Mouse (Mus musculus) forebrain, embryonic 14.5 days (tissue): ENCODE results near the gene Ripor3. TPM values are rescaled to one million over a fixed set of nuclear protein-coding genes. Genes with fewer than 3 reads are reported as not detected.

ENCODE experiments used
- ATAC-seq: fragments of 200-750 bp; cut with Nextera tagmentation; 2 replicates; pipeline ENCODE4 v1.8.0; 2017; ENCODE audit warnings: mild to moderate bottlenecking, moderate library complexity
- DNase-seq: peaks from one replicate; pipeline ENCODE4 v3.0.0-alpha.2; 2015; ENCODE audit warnings: low spot score
- H3K27ac ChIP-seq: fragments of 300-500 bp; sonication (generic); 2 replicates; pipeline ENCODE4 v1.5.1; 2014; ENCODE audit warnings: low read depth, mild to moderate bottlenecking, control low read depth, low read length, moderate library complexity
- H3K27me3 ChIP-seq: fragments of 300-500 bp; sonication (generic); replicated peaks from 2 replicates; pipeline ENCODE4 v1.6.1; 2014; ENCODE audit warnings: low read length, control low read depth, mixed read lengths; ENCODE audit not compliant: control insufficient read depth, insufficient read depth
- H3K36me3 ChIP-seq: fragments of 300-500 bp; sonication (generic); 2 replicates; pipeline ENCODE4 v1.6.1; 2014; ENCODE audit warnings: low read length, control low read depth; ENCODE audit not compliant: control insufficient read depth, insufficient read depth
- H3K4me1 ChIP-seq: fragments of 300-500 bp; sonication (generic); 2 replicates; pipeline ENCODE4 v1.6.1; 2014; ENCODE audit warnings: antibody characterized with exemption, low read length, control low read depth; ENCODE audit not compliant: control insufficient read depth, insufficient read depth
- H3K4me2 ChIP-seq: fragments of 300-500 bp; sonication (generic); 2 replicates; pipeline ENCODE4 v1.6.1; 2014; ENCODE audit warnings: mild to moderate bottlenecking, control low read depth, low read length
- H3K4me3 ChIP-seq: fragments of 300-500 bp; sonication (generic); 2 replicates; pipeline ENCODE4 v1.5.1; 2014; ENCODE audit warnings: low read depth, low read length, control low read depth
- H3K9ac ChIP-seq: fragments of 300-500 bp; sonication (generic); 2 replicates; pipeline ENCODE4 v1.6.1; 2014; ENCODE audit warnings: mild to moderate bottlenecking, low read length, control low read depth, moderate library complexity
- H3K9me3 ChIP-seq: fragments of 300-500 bp; sonication (generic); replicated peaks from 2 replicates; pipeline ENCODE4 v1.6.1; 2016; ENCODE audit warnings: low read length, control low read depth, mixed read lengths; ENCODE audit not compliant: control insufficient read depth
- WGBS: fragments of 180-500 bp; shearing (Covaris S2); extraction: QIAGEN DNeasy Blood & Tissue Kit; methylation state at CpG from one replicate; pipeline ENCODE4 v1.1.7; 2014; 5-methylcytosine and 5-hydroxymethylcytosine counted together
- polyA plus RNA-seq: library from polyadenylated mRNA; unstranded; fragments of >200 nt; fragmentation: Nextera tagmentation; extraction: Ambion mirVana; gene quantifications from 2 replicates; pipeline ENCODE4 v1.2.1, GENCODE M21; 2014

Ripor3 gene
- polyA plus RNA-seq, 1 experiment from 2014 or later = 0.22 TPM

- H3K4me1 ChIP-seq = no peaks in the 10 kb centered on the region
- no peak for ATAC-seq
- WGBS = 72% methylated on average over 3 of the region's 3 CpGs
- no peaks in the 10 kb centered on the region for H3K36me3 ChIP-seq
- no peak overlapping the region for H3K9ac ChIP-seq
- no peak overlapping the region for H3K27ac ChIP-seq
- no peak for DNase-seq
- no peak overlapping the region for H3K4me3 ChIP-seq
- no peaks in the 10 kb centered on the region for H3K27me3 ChIP-seq
- no peak overlapping the region for H3K4me2 ChIP-seq
- H3K9me3 ChIP-seq = no peaks in the 10 kb centered on the region
Measured at GRCm38 (mm10) chr2:168023763-168024402, 13.5 kb upstream of the Ripor3 start.

GRCm38 (mm10) chr2:168019201-168019715 lies 8.8 kb upstream of the Ripor3 start:
- Histone ChIP-seq H3K4me3 (no peak overlapping the region), H3K4me2 (no peak overlapping the region), H3K36me3 (no peaks in the 10 kb centered on the region), H3K27ac (no peak overlapping the region), H3K9me3 (no peaks in the 10 kb centered on the region), H3K4me1 (no peaks in the 10 kb centered on the region), H3K9ac (no peak overlapping the region; the same call in 1 of the 2 replicates), H3K27me3 (no peaks in the 10 kb centered on the region)
- DNase-seq (peak; percentile 74), ATAC-seq (peak; percentile 48; the same call in 1 of the 2 replicates)
- 68% methylated on average over 9 of the region's 9 CpGs for WGBS

- ATAC-seq (no peak), DNase-seq (peak; percentile 66)
- no peaks in the 10 kb centered on the region for H3K36me3 ChIP-seq
- H3K9ac ChIP-seq = no peak overlapping the region
- 10% methylated on average over 5 of the region's 5 CpGs for WGBS
- H3K4me1 ChIP-seq = no peaks in the 10 kb centered on the region
- no peak overlapping the region for H3K27ac ChIP-seq
- H3K4me3 ChIP-seq = no peak overlapping the region
- H3K4me2 ChIP-seq = no peak overlapping the region
- no peaks in the 10 kb centered on the region for H3K9me3 ChIP-seq
- H3K27me3 ChIP-seq = no peaks in the 10 kb centered on the region
Measured at GRCm38 (mm10) chr2:168016951-168017391, 6.6 kb upstream of the Ripor3 start.

- no peaks in the 10 kb centered on the region for H3K36me3 ChIP-seq
- no peak for ATAC-seq
- no peak overlapping the region for H3K9ac ChIP-seq
- no peaks in the 10 kb centered on the region for H3K27me3 ChIP-seq
- no peak overlapping the region for H3K4me2 ChIP-seq
- no peaks in the 10 kb centered on the region for H3K4me1 ChIP-seq
- no peaks in the 10 kb centered on the region for H3K9me3 ChIP-seq
- DNase-seq = no peak
- 52% methylated on average over 11 of the region's 11 CpGs for WGBS
- H3K27ac ChIP-seq = no peak overlapping the region
- no peak overlapping the region for H3K4me3 ChIP-seq
Measured at GRCm38 (mm10) chr2:168010893-168011292, 475 bp upstream of the Ripor3 start.

GRCm38 (mm10) chr2:168008132-168008531 lies 2.3 kb downstream of the Ripor3 start:
- DNase-seq (no peak), ATAC-seq (no peak)
- no peak overlapping the region for H3K4me3 ChIP-seq
- H3K9me3 ChIP-seq = no peaks in the 10 kb centered on the region
- H3K27ac ChIP-seq = no peak overlapping the region
- no peak overlapping the region for H3K4me2 ChIP-seq
- H3K4me1 ChIP-seq = no peaks in the 10 kb centered on the region
- no peaks in the 10 kb centered on the region for H3K36me3 ChIP-seq
- H3K9ac ChIP-seq = no peak overlapping the region
- WGBS = 77% methylated on average over 3 of the region's 3 CpGs
- H3K27me3 ChIP-seq = no peaks in the 10 kb centered on the region

GRCm38 (mm10) chr2:168006489-168006888 lies 3.9 kb downstream of the Ripor3 start:
- no peaks in the 10 kb centered on the region for H3K27me3 ChIP-seq
- no peak overlapping the region for H3K27ac ChIP-seq
- no peaks in the 10 kb centered on the region for H3K9me3 ChIP-seq
- H3K4me1 ChIP-seq = no peaks in the 10 kb centered on the region
- DNase-seq = no peak
- H3K4me3 ChIP-seq = no peak overlapping the region
- H3K36me3 ChIP-seq = no peaks in the 10 kb centered on the region
- H3K9ac ChIP-seq = no peak overlapping the region
- no peak overlapping the region for H3K4me2 ChIP-seq
- no peak for ATAC-seq
- WGBS = 81% methylated on average over 6 of the region's 6 CpGs

- DNase-seq (no peak), ATAC-seq (no peak)
- Histone ChIP-seq H3K4me1 (no peaks in the 10 kb centered on the region), H3K27ac (no peak overlapping the region), H3K9ac (no peak overlapping the region), H3K9me3 (no peaks in the 10 kb centered on the region), H3K4me3 (no peak overlapping the region), H3K27me3 (no peaks in the 10 kb centered on the region), H3K4me2 (no peak overlapping the region), H3K36me3 (no peaks in the 10 kb centered on the region)
- 63% methylated on average over 3 of the region's 3 CpGs for WGBS
Measured at GRCm38 (mm10) chr2:168005616-168006015, 4.8 kb downstream of the Ripor3 start.

GRCm38 (mm10) chr2:168005005-168005404 lies 5.4 kb downstream of the Ripor3 start:
- Histone ChIP-seq H3K4me3 (no peak overlapping the region), H3K9me3 (0 out of 2 replicates have a peak, but pooled peaks cover 3% of the 10 kb centered on the region), H3K4me2 (no peak overlapping the region), H3K9ac (no peak overlapping the region), H3K36me3 (no peaks in the 10 kb centered on the region), H3K4me1 (no peaks in the 10 kb centered on the region), H3K27ac (no peak overlapping the region), H3K27me3 (no peaks in the 10 kb centered on the region)
- no peak for ATAC-seq
- DNase-seq = no peak
- WGBS = 83% methylated on average over 3 of the region's 3 CpGs

GRCm38 (mm10) chr2:168004369-168004768 lies 6.0 kb downstream of the Ripor3 start:
- H3K4me2 ChIP-seq = no peak overlapping the region
- H3K9me3 ChIP-seq = 0 out of 2 replicates have a peak, but pooled peaks cover 3% of the 10 kb centered on the region
- H3K36me3 ChIP-seq = no peaks in the 10 kb centered on the region
- H3K9ac ChIP-seq = no peak overlapping the region
- no peaks in the 10 kb centered on the region for H3K4me1 ChIP-seq
- DNase-seq (no peak), ATAC-seq (no peak)
- no peak overlapping the region for H3K4me3 ChIP-seq
- WGBS = 53% methylated on average over 2 of the region's 2 CpGs
- no peak overlapping the region for H3K27ac ChIP-seq
- H3K27me3 ChIP-seq = no peaks in the 10 kb centered on the region
